In genomic region chr17:63419503-63419902, GRCm38 (mm10) we compare ENCODE assay signal across 22 mouse cellular contexts.
"Had no signal": no experiment of that assay in that cellular context is flagged by ENCODE, and none has a peak within 500 bp of the region (broad histone marks: within the 10 kb centered on the region; RNA-seq: fewer than 3 reads in every experiment).

No protein-coding gene starts in this region.

- DNase-seq: heart, postnatal 10 days; heart, postnatal 14 days; heart, postnatal 36 days; heart, postnatal 4 days; kidney, adult 11 months; kidney, adult 18-20 months; kidney, adult 2 months; kidney, adult 8-10 months; kidney, adult 9 months; kidney, postnatal 10 days; kidney, postnatal 14 days; kidney, postnatal 25 days; kidney, postnatal 36 days; kidney, postnatal 4 days; layer of hippocampus, adult 9-11 months; layer of hippocampus, postnatal 36 days had no signal

- ATAC-seq: hindbrain, embryonic 16.5 days; hindbrain, postnatal 0 days; inflammation-experienced regulatory T-cells, adult 6 months; intestine, embryonic 15.5 days; intestine, embryonic 16.5 days; intestine, postnatal 0 days had no signal
